Mouse (Mus musculus): ENCODE results near the gene Gpr21. TPM values are rescaled to one million over a fixed set of nuclear protein-coding genes. Genes with fewer than 3 reads are reported as not detected.

Gene Gpr21
- total RNA-seq, 4 experiments from 2014 or later: 0.34 to 0.63 (median 0.45) TPM

Other genes with a start within 250 kb of the Gpr21 start
- gene Olfr368, start 189.8 kb upstream of the Gpr21 start, total RNA-seq (2022): not detected
- 10 to 100 TPM; 13.9 to 19.0 (median 16.0) TPM for gene Pdcl, start 157.0 kb upstream of the Gpr21 start, total RNA-seq (2022)
- 10 to 100 TPM; 28.1 to 36.7 (median 35.2) TPM for gene Rc3h2, start 93.4 kb upstream of the Gpr21 start, total RNA-seq (2022)
- 1 to 10 TPM; 3.2 to 4.8 (median 4.1) TPM for gene Zbtb26, start 73.2 kb upstream of the Gpr21 start, total RNA-seq (2022)
- 1 to 10 TPM; 3.6 to 4.3 (median 4.0) TPM for gene Zbtb6, start 73.2 kb upstream of the Gpr21 start, total RNA-seq (2022)
- 10 to 100 TPM; 38.9 to 46.1 (median 41.1) TPM for gene Rabgap1, start 73.1 kb upstream of the Gpr21 start, total RNA-seq (2022)
- gene Strbp, start 187.5 kb downstream of the Gpr21 start, total RNA-seq (2022): 10 to 100 TPM; 11.5 to 21.8 (median 16.1) TPM